Mouse (Mus musculus): Measurements from ENCODE around the gene Soat1. TPM values are rescaled to one million over a fixed set of nuclear protein-coding genes. Genes with fewer than 3 reads are reported as not detected.

Soat1 gene
- polyA plus RNA-seq, 1 experiment = 21.8 TPM

DNA sequence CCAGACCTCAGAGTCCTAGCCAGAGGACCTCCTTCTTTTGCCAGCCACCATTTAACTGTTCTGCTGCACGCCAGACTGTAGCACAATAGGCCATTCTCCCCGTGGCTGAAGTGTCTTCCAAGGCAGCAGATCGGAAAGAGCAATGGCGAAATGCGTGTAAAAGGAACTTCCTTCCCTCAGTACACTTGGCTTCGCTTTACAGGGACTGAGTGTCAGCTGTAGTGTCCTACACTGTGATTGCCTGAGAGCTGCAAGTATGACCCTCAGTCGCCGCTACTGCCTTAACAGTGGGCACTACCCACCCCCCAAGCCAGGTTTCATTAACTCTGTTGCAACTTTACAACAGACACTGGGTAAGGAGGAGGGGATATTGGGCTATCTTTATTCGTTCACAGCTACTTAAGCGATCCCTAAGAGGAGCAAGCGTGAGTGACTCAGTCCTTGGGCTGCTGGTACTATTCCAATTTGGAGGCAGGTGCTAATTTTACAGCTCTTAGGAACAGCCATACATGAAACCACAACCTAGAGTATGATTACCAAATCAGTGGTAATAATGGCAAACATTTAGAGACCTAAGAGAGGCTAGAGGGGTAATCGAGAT lies 6.4 kb downstream of the Soat1 start:
- 77% methylated on average over 12 of the region's 12 CpGs for WGBS
- Histone ChIP-seq H3K27ac (ENCODE audit: insufficient read depth, low read depth, low read length) (no peak overlapping the region), H3K4me3 (ENCODE audit: insufficient read depth, low read depth, low read length) (no peak overlapping the region), H3K27me3 (replicated peaks; ENCODE audit: control insufficient read depth, insufficient read depth, low read length) (no peaks in the 10 kb centered on the region), H3K4me1 (ENCODE audit: control insufficient read depth, insufficient read depth, low read length) (peaks cover 3% of the 10 kb centered on the region; the same call in 1 of the 2 replicates), H3K36me3 (ENCODE audit: control insufficient read depth, insufficient read depth, low read length) (no peaks in the 10 kb centered on the region)
- DNase-seq = no peak
- TF ChIP-seq CTCF (conservative IDR thresholded peaks at IDR 0.05; ENCODE audit: insufficient read depth, insufficient read length, low read depth, low read length) (no peak), POLR2A (IDR thresholded peaks at IDR 0.05; ENCODE audit: low read depth, low read length) (no peak)

DNA sequence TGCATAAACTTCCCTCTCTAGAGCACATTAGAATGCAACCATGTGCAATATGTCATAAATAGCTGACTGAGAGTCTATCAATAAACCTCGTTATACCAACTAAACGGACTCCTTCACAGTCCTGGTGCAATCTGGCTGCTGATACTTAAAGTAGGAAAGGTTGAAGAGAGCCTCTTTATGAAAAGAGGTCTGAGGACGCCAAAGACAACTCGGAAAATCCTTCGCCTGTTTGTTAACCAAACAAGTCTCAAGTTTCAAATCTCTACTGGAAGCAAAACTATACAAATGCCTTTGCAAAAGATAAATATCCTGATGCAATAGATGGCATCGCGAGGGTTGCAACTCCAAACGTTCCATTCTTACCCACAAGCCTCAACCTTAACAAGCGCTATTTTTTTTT lies 9.2 kb downstream of the Soat1 start:
- Histone ChIP-seq H3K4me3 (ENCODE audit: insufficient read depth, low read depth, low read length) (no peak overlapping the region), H3K27ac (ENCODE audit: insufficient read depth, low read depth, low read length) (no peak overlapping the region), H3K36me3 (ENCODE audit: control insufficient read depth, insufficient read depth, low read length) (no peaks in the 10 kb centered on the region), H3K4me1 (ENCODE audit: control insufficient read depth, insufficient read depth, low read length) (peaks cover 2% of the 10 kb centered on the region; the same call in 1 of the 2 replicates), H3K27me3 (replicated peaks; ENCODE audit: control insufficient read depth, insufficient read depth, low read length) (no peaks in the 10 kb centered on the region)
- no peak for DNase-seq
- TF ChIP-seq CTCF (conservative IDR thresholded peaks at IDR 0.05; ENCODE audit: insufficient read depth, insufficient read length, low read depth, low read length) (no peak), POLR2A (IDR thresholded peaks at IDR 0.05; ENCODE audit: low read depth, low read length) (no peak)
- 92% methylated on average over 9 of the region's 9 CpGs for WGBS

DNA sequence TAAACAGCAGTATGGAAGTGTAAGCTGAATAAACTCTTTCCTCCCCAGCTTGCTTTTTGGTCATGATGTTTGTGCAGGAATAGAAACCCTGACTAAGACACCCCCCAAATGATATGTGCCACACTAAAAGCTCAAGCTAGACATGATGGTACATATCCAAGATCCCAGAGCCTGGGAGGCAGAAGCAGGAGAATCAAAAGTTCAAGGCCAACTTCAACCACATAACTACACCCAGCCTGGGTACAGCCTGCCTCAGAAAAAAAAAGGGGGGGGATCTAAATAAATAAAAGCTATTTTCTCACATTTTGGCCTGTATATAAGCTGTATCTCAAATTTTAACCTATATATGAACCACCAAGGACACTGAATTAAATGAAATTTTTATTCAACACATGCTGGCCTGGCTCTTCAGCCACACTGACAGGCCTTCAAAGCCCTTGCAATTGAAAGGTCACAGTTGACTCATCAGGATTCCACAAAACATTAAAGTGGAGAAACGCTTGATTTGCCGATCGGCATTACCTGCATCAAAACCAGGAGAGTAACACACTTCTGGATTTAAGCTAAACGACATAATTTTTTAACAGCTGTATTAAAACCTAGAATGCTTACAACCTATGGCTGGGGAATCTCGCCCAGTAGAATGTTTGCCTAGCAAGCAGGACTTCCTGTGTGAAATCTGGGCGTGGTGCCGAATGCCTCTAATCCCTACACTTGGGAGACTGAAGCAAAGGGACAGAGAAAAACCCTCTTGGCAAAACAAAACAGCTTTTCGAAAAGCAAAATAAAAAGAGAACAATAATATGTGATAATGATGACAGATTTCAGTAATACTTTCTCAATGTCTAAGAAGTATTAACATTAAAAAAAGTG lies 9.9 kb downstream of the Soat1 start:
- TF ChIP-seq POLR2A (IDR thresholded peaks at IDR 0.05; ENCODE audit: low read depth, low read length) (no peak), CTCF (conservative IDR thresholded peaks at IDR 0.05; ENCODE audit: insufficient read depth, insufficient read length, low read depth, low read length) (no peak)
- Histone ChIP-seq H3K4me3 (ENCODE audit: insufficient read depth, low read depth, low read length) (no peak overlapping the region), H3K36me3 (ENCODE audit: control insufficient read depth, insufficient read depth, low read length) (no peaks in the 10 kb centered on the region), H3K27me3 (replicated peaks; ENCODE audit: control insufficient read depth, insufficient read depth, low read length) (no peaks in the 10 kb centered on the region), H3K27ac (ENCODE audit: insufficient read depth, low read depth, low read length) (no peak overlapping the region), H3K4me1 (ENCODE audit: control insufficient read depth, insufficient read depth, low read length) (peaks cover 2% of the 10 kb centered on the region; the same call in 1 of the 2 replicates)
- WGBS = 87% methylated on average over 8 of the region's 8 CpGs
- no peak for DNase-seq

DNA sequence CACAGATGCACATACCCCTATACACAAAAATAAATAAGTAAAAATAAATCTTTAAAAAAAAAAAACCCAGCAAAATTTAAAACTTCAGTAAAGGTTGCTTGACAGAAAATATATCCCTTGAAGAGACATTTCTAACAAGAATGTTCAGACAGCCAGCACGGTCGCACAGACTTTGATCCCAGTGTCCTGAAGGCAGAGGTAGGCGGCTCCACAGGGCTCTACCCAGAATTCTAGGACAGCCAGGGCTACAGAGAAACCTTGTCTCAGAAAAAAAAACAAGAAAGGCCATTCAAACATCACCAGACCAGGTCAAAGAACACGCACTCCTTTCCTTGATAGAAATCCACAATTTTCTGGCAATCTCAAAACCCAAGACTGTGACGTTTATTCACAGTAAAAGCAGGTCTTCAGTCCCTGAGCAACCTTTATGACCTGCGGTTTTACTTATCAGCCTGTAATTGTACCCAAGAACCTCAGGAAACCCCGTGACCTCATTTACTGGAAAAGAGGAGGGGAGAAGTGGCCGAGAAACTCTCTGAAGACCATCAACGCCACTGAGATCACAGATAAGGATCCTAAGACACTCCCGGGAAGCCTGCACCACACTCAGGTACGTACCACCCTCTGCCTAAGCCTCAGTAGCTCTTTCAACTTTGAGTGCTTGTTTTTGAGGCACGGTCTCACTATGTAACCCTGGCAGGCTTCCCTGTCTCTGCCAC lies 11.7 kb downstream of the Soat1 start:
- peak; percentile 88 for DNase-seq
- WGBS = 66% methylated on average over 12 of the region's 12 CpGs
- H3K27me3 ChIP-seq (replicated peaks; ENCODE audit: control insufficient read depth, insufficient read depth, low read length) = no peaks in the 10 kb centered on the region

DNA sequence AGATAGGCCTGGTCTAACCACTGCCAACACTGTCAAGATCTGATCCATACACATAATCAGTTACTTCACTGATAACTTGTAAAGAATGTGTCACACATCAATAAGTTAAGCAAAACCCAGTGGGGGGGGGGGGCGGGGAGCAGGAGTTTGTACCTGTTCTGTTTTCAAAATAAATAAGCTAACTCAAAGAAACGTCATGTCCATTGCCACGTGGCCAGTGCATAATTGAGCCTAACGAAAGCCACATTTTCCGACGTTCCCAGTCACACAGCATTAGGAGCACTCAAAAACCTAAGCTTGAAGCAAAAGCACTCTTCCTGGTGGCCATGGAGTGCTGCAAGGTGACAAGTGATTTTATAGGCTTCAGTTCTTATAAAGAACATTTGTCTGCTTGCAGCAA lies 13.1 kb downstream of the Soat1 start:
- WGBS = 80% methylated on average over 6 of the region's 6 CpGs
- DNase-seq = no peak
- TF ChIP-seq POLR2A (IDR thresholded peaks at IDR 0.05; ENCODE audit: low read depth, low read length) (no peak), CTCF (conservative IDR thresholded peaks at IDR 0.05; ENCODE audit: insufficient read depth, insufficient read length, low read depth, low read length) (no peak)
- H3K4me3 ChIP-seq (ENCODE audit: insufficient read depth, low read depth, low read length) = no peak overlapping the region
- no peaks in the 10 kb centered on the region for H3K36me3 ChIP-seq (ENCODE audit: control insufficient read depth, insufficient read depth, low read length)
- H3K4me1 ChIP-seq (ENCODE audit: control insufficient read depth, insufficient read depth, low read length) = peaks cover 2% of the 10 kb centered on the region; the same call in 1 of the 2 replicates
- no peaks in the 10 kb centered on the region for H3K27me3 ChIP-seq (replicated peaks; ENCODE audit: control insufficient read depth, insufficient read depth, low read length)
- no peak overlapping the region for H3K27ac ChIP-seq (ENCODE audit: insufficient read depth, low read depth, low read length)

More for the DNA sequence above, 11.7 kb downstream of the Soat1 start:
- Histone ChIP-seq H3K27ac (ENCODE audit: insufficient read depth, low read depth, low read length) (0 out of 2 replicates have a peak overlapping the region, but pooled peaks have one; percentile 0), H3K36me3 (ENCODE audit: control insufficient read depth, insufficient read depth, low read length) (no peaks in the 10 kb centered on the region), H3K4me1 (ENCODE audit: control insufficient read depth, insufficient read depth, low read length) (peaks cover 2% of the 10 kb centered on the region; the same call in 1 of the 2 replicates), H3K4me3 (ENCODE audit: insufficient read depth, low read depth, low read length) (no peak overlapping the region)
- TF ChIP-seq POLR2A (IDR thresholded peaks at IDR 0.05; ENCODE audit: low read depth, low read length) (no peak), CTCF (conservative IDR thresholded peaks at IDR 0.05; ENCODE audit: insufficient read depth, insufficient read length, low read depth, low read length) (no peak)

DNA sequence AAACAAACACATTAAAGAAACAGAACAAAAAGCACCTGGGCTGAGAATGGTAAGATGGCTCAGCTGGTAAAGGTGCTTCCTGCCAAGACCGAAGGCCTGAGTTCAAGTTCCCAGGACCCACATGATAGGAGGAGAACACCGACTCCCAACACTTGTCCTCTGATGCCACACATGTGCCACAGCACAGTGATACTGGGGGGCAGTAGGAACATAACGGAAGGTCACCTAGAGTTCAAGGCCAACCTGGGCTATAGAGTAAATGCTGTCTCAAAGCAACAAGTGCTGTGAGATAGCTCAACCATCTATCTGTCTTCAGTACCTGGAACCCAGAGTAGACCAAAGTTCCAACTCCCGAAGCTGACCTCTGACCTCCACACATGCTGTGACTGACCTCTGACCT lies 13.9 kb downstream of the Soat1 start:
- 92% methylated on average over 4 of the region's 4 CpGs for WGBS
- TF ChIP-seq CTCF (conservative IDR thresholded peaks at IDR 0.05; ENCODE audit: insufficient read depth, insufficient read length, low read depth, low read length) (no peak), POLR2A (IDR thresholded peaks at IDR 0.05; ENCODE audit: low read depth, low read length) (no peak)

More for the DNA sequence above, 13.9 kb downstream of the Soat1 start:
- no peaks in the 10 kb centered on the region for H3K27me3 ChIP-seq (replicated peaks; ENCODE audit: control insufficient read depth, insufficient read depth, low read length)
- H3K27ac ChIP-seq (ENCODE audit: insufficient read depth, low read depth, low read length) = no peak overlapping the region
- H3K4me3 ChIP-seq (ENCODE audit: insufficient read depth, low read depth, low read length) = no peak overlapping the region
- H3K4me1 ChIP-seq (ENCODE audit: control insufficient read depth, insufficient read depth, low read length) = peaks cover 2% of the 10 kb centered on the region; the same call in 1 of the 2 replicates
- no peaks in the 10 kb centered on the region for H3K36me3 ChIP-seq (ENCODE audit: control insufficient read depth, insufficient read depth, low read length)
- no peak for DNase-seq
